Mouse (Mus musculus) lung, postnatal 0 days (tissue): ENCODE measurements around the gene Plekhh1.

Experiments
- CTCF ChIP-seq: IDR thresholded peaks from 2 replicates; pipeline ENCODE4 v1.5.1; 2016; ENCODE audit warnings: antibody characterized with exemption, mild to moderate bottlenecking
- EP300 ChIP-seq: IDR thresholded peaks from 2 replicates; pipeline ENCODE4 v1.6.1; 2016; ENCODE audit warnings: antibody characterized with exemption, mild to moderate bottlenecking, control low read depth

DNA sequence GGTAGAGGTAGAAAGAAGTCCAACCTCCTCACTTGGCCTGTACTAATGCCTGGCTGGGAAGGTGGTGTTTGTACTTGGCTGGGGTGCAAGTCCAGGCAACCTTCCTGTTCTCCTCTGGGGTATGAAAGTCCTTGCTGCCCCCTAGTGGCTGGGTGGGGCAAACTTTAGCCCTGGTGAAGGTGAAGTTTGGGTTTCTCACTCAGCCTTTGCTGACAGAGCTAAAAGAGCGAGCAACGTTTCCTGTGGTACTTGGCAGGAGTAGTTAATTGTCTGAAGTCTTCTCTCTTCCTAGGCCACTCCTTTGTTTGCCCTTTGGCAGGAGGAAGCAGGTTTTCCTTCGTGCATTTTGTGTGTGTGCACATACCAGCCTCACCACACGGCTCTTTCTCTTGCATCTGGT is 63.6 kb downstream of the Plekhh1 start:
- peak; percentile 77 for TF ChIP-seq CTCF
- TF ChIP-seq EP300 = no peak
